Mouse (Mus musculus) E14TG2a.4 (cell line): ENCODE results near the gene Zfp668.

Experiments
- H3K27me3 ChIP-seq: 2 replicates; pipeline ENCODE4 v1.6.1; 2014; ENCODE audit warnings: low read length, control low read depth; ENCODE audit not compliant: insufficient read depth
- H3K36me3 ChIP-seq: 2 replicates; pipeline ENCODE4 v1.6.1; 2014; ENCODE audit warnings: low read length, control low read depth; ENCODE audit not compliant: insufficient read depth
- H3K4me1 ChIP-seq: replicated peaks from 2 replicates; pipeline ENCODE4 v1.6.1; 2014; ENCODE audit warnings: low read depth, low read length, control low read depth
- H3K4me3 ChIP-seq: replicated peaks from 2 replicates; pipeline ENCODE4 v1.5.1; 2014; ENCODE audit warnings: mild to moderate bottlenecking, low read length
- H3K9me3 ChIP-seq: 2 replicates; pipeline ENCODE4 v1.6.1; 2014; ENCODE audit warnings: low read length, control low read depth
- CTCF ChIP-seq: conservative IDR thresholded peaks from 2 replicates; pipeline ENCODE4 v1.5.1; 2014; ENCODE audit warnings: low read length
- NANOG ChIP-seq: IDR thresholded peaks from 2 replicates; pipeline ENCODE4 v1.6.1; 2014; ENCODE audit warnings: borderline replicate concordance, low read length, mixed read lengths
- POU5F1 ChIP-seq: IDR thresholded peaks from 2 replicates; pipeline ENCODE4 v1.6.1; 2014; ENCODE audit warnings: low read length, borderline replicate concordance

Zfp668 gene

GRCm38 (mm10) chr7:127876467-127877348 lies at the start of gene Zfp668:
Gene Zfp668, minus strand, starts transcription at chr7:127876828.
- H3K4me3 ChIP-seq: peak within 1 kb of the TSS; percentile 100
- no peak for TF ChIP-seq CTCF
- TF ChIP-seq NANOG: no peak
- no peak for TF ChIP-seq POU5F1
- no peaks in the 10 kb centered on the region for H3K9me3 ChIP-seq
- peaks cover 79% of the 10 kb centered on the region for H3K4me1 ChIP-seq
- H3K27me3 ChIP-seq: no peaks in the 10 kb centered on the region
- H3K36me3 ChIP-seq: peaks cover 66% of the 10 kb centered on the region

GRCm38 (mm10) chr7:127926066-127926465 lies 49.4 kb upstream of the Zfp668 start:
- no peak for TF ChIP-seq NANOG
- no peak for TF ChIP-seq POU5F1
- no peak for TF ChIP-seq CTCF
- H3K4me3 ChIP-seq: no peak overlapping the region
- peaks cover 2% of the 10 kb centered on the region; the same call in 1 of the 2 replicates for H3K27me3 ChIP-seq
- peaks cover 58% of the 10 kb centered on the region for H3K4me1 ChIP-seq
- H3K9me3 ChIP-seq: peaks cover 46% of the 10 kb centered on the region
- peaks cover 69% of the 10 kb centered on the region for H3K36me3 ChIP-seq

- H3K27me3 ChIP-seq: peaks cover 2% of the 10 kb centered on the region; the same call in 1 of the 2 replicates
- H3K4me3 ChIP-seq: no peak overlapping the region
- H3K4me1 ChIP-seq: peaks cover 50% of the 10 kb centered on the region
- H3K9me3 ChIP-seq: peaks cover 55% of the 10 kb centered on the region
- TF ChIP-seq NANOG (no peak), CTCF (no peak), POU5F1 (no peak)
- peaks cover 77% of the 10 kb centered on the region for H3K36me3 ChIP-seq
Measured at GRCm38 (mm10) chr7:127925252-127925651, 48.6 kb upstream of the Zfp668 start.

DNA sequence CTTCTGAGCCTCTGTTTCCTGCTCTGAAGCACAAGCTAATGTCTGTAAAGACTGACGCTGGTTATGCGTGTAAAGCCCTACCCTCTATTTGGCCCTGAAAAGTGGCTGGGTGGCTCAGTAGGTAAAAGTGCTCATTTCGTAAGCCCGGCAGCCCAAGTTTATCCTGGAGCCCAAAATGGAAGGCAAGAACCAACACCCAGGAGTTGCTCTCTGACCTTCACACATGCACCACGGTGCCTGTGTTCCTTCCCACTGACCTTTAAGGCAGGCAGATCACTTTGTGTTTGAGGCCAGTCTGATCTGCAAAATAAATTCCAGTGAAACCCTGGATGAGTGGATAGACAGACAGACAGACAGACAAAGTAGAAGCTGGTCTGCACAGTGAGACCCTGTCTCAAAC lies 47.1 kb upstream of the Zfp668 start:
- peaks cover 88% of the 10 kb centered on the region for H3K36me3 ChIP-seq
- no peak for TF ChIP-seq POU5F1
- no peak for TF ChIP-seq CTCF
- no peak for TF ChIP-seq NANOG
- no peaks in the 10 kb centered on the region for H3K27me3 ChIP-seq
- peaks cover 62% of the 10 kb centered on the region for H3K9me3 ChIP-seq
- H3K4me1 ChIP-seq: peaks cover 39% of the 10 kb centered on the region
- H3K4me3 ChIP-seq: no peak overlapping the region

DNA sequence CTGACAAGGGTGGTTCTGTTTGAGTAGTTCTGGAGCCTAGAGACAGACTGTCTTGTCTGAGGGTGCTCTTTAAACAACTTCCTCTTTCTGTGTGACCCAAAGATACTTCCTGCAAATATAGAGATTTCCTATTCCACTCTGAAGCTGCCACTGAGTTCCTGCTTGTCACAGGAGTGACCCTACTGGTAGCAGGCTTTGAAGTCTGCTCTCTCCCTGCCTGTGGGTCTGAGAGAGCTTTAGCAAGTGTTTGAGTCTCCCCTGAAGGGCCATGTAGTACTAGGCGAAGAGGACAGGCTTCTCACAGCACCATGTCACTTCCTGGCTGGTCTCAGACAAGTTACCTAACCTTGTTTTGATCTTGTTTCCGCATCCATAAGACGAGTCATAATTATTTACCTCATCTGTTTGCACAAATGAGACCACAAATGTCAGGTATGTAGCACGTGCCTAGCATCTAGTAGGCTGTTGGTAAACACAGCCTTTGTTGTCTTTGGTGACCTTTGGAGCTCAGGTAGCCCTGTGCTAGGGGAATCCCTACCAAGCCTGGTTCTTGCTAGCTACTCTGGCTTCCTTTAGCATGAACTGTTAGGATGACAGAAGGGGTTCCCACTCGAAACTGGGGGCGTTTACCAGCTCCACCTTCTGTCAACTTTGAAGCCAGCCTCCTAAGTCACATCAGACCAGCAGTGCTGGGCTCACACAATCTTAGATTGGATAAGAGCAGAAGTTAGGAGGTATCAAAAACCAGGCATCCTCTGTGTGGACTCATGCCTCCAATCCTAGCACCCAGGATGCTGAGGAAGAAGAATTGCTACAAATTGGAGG lies 46.0 kb upstream of the Zfp668 start:
- Histone ChIP-seq H3K36me3 (peaks cover 92% of the 10 kb centered on the region), H3K4me1 (peaks cover 33% of the 10 kb centered on the region), H3K9me3 (peaks cover 60% of the 10 kb centered on the region), H3K27me3 (no peaks in the 10 kb centered on the region), H3K4me3 (peak overlapping the region; percentile 5)
- no peak for TF ChIP-seq NANOG
- no peak for TF ChIP-seq POU5F1

DNA sequence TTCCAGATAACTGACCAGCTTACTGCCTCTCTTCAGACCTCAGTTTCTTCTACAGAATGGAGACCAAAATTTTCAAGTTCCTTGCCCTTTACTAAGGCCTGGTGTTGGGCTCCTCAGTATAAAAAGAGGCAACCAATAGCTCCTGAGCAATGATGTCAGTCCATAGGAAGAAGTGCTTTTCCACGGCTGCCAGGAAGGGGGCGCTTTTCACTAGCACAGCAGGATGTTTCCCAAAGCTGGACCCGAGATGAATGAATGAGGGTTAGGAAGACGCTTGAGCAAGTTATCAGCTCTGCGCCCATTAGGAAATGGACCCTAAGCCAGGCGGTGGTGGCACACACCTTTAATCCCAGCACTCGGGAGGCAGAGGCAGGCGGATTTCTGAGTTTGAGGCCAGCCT lies 44.9 kb upstream of the Zfp668 start:
- Histone ChIP-seq H3K4me1 (peaks cover 38% of the 10 kb centered on the region), H3K9me3 (peaks cover 56% of the 10 kb centered on the region), H3K4me3 (no peak overlapping the region), H3K36me3 (peaks cover 92% of the 10 kb centered on the region), H3K27me3 (no peaks in the 10 kb centered on the region)
- TF ChIP-seq CTCF (no peak), POU5F1 (no peak), NANOG (no peak)

- Histone ChIP-seq H3K4me3 (no peak overlapping the region), H3K9me3 (peaks cover 48% of the 10 kb centered on the region), H3K36me3 (peaks cover 91% of the 10 kb centered on the region), H3K4me1 (peaks cover 38% of the 10 kb centered on the region), H3K27me3 (no peaks in the 10 kb centered on the region)
- TF ChIP-seq NANOG: no peak
- peak; percentile 66 for TF ChIP-seq CTCF
Measured at GRCm38 (mm10) chr7:127919290-127919689, 42.7 kb upstream of the Zfp668 start.

GRCm38 (mm10) chr7:127918203-127918602 lies 41.6 kb upstream of the Zfp668 start:
- Histone ChIP-seq H3K9me3 (peaks cover 37% of the 10 kb centered on the region), H3K4me3 (no peak overlapping the region), H3K4me1 (peaks cover 43% of the 10 kb centered on the region), H3K27me3 (no peaks in the 10 kb centered on the region), H3K36me3 (peaks cover 81% of the 10 kb centered on the region)
- TF ChIP-seq NANOG (no peak), CTCF (peak; percentile 67)
